Mouse (Mus musculus) layer of hippocampus, adult 2 months (tissue): ENCODE data around the gene Imp4. TPM values are rescaled to one million over a fixed set of nuclear protein-coding genes. Genes with fewer than 3 reads are reported as not detected.

Experiments used
- DNase-seq, 2 experiments: peaks; one replicate each; pipeline ENCODE4 v3.0.0; 2022; ENCODE audit warnings: low spot score in 2 of 2
- H3K27ac ChIP-seq: fragments of 200-600 bp; 2 replicates; pipeline ENCODE4 v1.8.1; 2022
- H3K4me3 ChIP-seq: fragments of 200-600 bp; 2 replicates; pipeline ENCODE4 v1.8.1; 2022; ENCODE audit warnings: mild to moderate bottlenecking
- CTCF ChIP-seq: fragments of 200-600 bp; conservative IDR thresholded peaks from 2 replicates; pipeline ENCODE4 v1.8.1; 2022; ENCODE audit warnings: antibody characterized with exemption, mild to moderate bottlenecking, moderate library complexity
- microRNA-seq, 2 experiments: library from miRNA; unstranded; fragments of <30 nt; microRNA quantifications; one replicate each; pipeline ENCODE4 v1.2.0; 2021
- total RNA-seq, 2 experiments: library from RNA; stranded (reverse); gene quantifications; 2 replicates each; pipeline ENCODE4 v1.2.3; 2021

Imp4 gene
- total RNA-seq, 2 experiments from 2014 or later, result 34.5 to 36.6 TPM

DNA sequence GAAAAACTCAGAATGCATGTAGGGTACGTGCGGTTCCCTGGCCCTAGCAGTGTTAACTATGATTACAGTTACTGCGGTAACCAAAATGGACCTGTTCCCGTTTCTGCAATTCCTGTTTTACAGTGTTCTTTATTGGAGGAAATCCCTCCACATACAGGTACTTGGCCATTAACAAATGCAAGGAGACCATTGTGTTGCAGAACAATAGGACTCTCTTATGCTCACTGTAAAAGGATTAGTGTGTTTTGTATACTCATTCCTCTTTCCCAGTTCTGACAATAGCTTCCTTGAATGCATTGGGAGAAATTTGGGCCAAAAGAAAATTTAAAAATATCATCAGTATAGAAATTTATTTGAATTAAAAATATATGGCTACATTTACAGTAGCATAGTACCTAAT lies 28.8 kb downstream of the Imp4 start:
- Histone ChIP-seq H3K27ac (no peak overlapping the region), H3K4me3 (no peak overlapping the region)
- no peak for DNase-seq
- no peak for TF ChIP-seq CTCF

DNA sequence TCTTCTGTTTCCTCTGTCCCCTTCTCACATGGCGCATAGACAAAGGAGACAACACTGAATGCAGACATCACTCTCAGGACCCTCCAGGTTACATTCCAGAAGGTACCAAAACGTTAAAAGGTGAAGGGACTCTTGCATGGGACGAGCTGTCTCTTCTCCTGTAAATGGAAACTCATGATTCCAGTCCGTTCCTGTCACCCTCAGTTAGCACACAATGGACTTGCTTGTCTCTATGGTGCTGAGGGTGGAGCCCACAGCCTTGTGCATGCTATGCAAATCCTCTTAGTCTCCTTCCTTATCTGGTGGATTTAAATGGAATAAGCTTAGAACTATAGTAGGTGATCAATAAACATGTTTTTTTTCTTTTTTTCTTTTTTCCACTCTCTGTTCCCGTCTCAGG lies 30.1 kb downstream of the Imp4 start:
- no peak overlapping the region for H3K4me3 ChIP-seq
- no peak for TF ChIP-seq CTCF
- H3K27ac ChIP-seq, result no peak overlapping the region
- DNase-seq, result no peak

DNA sequence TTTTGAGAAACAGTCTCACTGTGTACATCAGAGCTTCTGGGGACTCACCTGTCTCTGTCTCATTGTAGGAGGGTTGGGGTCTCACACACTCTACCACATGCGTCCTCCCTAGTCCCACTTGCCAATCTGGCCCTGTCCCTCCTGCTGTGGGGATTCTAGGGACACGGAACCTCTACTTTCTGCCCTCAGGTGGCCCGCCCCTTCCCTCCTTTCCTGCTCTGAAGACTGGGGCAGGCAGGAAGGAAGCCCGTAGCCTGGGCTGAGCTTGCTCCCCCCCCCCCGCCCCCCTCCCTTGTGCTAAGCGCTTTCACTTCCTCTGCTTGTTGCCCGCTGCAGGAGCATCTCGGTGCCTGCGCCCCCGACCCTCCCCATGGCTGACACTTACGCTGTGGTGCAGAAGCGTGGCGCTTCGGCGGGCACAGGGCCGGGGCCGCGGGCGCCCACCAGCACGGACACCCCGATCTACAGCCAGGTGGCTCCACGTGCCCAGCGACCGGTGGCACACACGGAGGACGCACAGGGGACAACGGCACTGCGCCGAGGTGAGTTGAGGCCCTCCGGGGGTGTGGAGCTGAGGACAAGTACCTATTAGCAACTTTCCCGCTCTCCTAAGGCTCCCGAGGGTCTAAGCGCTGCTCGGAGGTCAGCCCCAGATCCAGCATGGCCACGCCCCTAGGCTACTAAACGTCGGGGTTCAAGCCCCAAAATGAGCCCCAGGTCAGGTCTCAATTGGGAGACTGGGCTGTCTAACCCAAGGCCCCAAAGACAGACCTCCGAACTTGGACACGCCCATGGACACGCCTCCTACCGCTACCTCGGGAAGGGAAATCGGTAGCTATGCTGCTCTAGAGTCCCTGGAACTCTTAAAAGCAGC lies 33.0 kb downstream of the Imp4 start:
- H3K27ac ChIP-seq, result peak overlapping the region; percentile 16; the same call in 1 of the 2 replicates
- H3K4me3 ChIP-seq, result peak overlapping the region; percentile 61
- no peak for DNase-seq
- no peak for TF ChIP-seq CTCF

DNA sequence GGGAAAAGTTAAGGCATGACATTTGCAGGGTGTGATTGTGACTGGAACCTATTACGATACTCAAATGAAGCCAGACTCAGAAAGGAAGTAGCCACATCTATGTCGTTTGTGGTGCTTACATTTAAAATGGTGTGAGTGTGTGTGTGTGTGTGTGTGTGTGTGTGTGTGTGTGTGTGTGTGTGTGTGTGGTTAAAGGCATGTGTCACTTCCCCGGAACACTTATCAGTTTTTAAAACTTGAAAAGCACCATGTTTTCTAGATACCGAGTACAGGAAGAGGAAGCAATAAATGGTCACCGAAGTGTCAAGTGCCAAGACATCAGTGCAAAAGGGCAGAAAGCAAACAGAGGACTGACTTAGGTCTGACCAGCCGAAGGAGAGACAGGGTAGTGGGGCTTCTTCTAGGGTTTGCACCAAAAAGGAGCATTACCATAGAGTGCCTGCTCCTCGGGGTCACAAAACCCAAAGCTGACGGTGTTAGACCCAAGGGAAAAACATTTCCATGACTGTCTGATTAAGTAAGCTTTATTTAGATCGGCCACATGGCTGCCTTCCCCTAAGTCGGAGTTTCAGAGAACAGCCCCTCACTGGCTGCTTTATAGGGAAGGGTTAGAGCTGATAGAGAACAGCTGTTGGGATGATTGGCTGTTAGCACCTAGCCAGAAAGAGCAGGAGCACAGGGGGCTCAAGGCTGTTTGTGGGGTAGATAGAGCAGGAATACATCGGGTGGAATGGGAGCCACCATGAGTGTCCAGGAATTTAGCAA lies 39.4 kb downstream of the Imp4 start:
- Histone ChIP-seq H3K27ac (no peak overlapping the region), H3K4me3 (no peak overlapping the region)
- no peak for TF ChIP-seq CTCF
- no peak for DNase-seq

DNA sequence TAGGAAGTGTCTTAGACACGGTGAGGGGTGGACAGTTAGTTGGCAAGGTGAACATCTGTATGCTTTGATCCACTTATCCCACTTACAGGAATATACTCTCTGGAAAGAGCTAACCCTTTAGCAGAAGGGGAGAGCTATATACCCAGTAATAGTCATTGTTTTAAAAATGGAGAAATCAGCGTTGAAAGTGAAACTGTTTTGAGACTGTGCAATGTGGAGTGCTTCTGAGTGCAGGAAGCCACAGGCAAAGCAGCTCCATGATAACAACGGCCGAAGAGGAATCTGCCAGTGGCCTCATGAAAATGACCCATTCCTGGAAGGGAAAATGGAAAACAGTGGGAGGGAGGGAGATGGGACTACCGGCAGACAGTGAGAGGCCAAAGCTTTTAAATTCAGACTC lies 41.1 kb downstream of the Imp4 start:
- TF ChIP-seq CTCF, result no peak
- Histone ChIP-seq H3K4me3 (no peak overlapping the region), H3K27ac (no peak overlapping the region)
- no peak for DNase-seq

DNA sequence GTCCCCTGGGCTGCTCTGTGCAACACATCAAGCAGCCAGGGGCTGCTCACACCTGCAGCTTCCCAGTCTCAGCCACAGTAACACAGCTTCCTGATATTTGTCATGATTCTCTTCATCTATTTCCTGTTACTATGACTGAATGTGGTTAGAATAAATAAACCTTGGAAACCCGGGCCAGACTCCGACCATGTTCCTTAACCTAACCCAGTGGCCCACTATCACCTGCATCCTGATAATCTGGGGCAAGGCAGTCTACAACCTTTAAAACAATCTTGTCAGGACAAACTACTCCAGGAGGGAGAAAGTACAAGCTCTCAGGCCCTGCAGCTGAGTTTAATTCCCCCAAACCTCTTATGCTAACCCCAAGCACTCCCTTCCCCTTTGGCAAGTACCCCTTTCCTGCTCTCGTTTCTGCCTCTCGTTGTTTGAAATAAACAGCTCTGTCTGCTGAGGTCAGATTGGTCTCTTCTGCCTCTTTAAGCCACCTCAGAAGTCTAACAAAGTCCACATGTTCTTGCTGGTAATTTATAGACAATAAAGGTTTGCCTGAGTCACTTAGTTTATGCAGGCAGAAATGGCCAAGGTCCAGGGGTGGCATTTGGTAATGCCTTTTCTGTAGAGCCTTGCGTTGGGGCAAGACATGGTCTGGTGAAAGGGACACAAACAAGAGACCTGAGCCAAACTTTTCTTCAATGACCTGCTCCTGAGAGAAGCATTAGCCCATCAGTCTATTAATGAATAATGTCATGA lies 42.4 kb downstream of the Imp4 start:
- DNase-seq, result no peak
- no peak for TF ChIP-seq CTCF
- Histone ChIP-seq H3K27ac (no peak overlapping the region), H3K4me3 (no peak overlapping the region)

DNA sequence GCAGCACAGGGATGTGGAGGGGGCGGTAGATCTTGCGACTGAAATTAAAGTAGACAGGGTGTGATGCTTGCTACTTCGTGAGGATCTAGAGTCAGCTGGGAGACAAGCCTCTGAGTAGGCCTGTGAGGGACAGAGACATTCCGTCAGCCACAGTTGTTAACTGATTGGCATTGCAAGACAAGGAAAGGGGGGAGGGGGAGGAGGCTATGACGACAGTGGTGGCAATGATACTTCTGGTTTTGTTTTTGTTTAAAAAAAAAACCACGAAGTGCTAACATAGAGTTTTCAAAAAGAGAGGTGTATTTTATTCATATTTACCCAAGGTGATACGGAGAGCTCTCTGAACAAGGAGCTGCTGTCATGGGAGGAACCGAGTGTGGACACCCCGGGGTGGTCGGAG lies 44.8 kb downstream of the Imp4 start:
- no peak overlapping the region for H3K27ac ChIP-seq
- no peak overlapping the region for H3K4me3 ChIP-seq
- no peak for DNase-seq
- TF ChIP-seq CTCF, result no peak

DNA sequence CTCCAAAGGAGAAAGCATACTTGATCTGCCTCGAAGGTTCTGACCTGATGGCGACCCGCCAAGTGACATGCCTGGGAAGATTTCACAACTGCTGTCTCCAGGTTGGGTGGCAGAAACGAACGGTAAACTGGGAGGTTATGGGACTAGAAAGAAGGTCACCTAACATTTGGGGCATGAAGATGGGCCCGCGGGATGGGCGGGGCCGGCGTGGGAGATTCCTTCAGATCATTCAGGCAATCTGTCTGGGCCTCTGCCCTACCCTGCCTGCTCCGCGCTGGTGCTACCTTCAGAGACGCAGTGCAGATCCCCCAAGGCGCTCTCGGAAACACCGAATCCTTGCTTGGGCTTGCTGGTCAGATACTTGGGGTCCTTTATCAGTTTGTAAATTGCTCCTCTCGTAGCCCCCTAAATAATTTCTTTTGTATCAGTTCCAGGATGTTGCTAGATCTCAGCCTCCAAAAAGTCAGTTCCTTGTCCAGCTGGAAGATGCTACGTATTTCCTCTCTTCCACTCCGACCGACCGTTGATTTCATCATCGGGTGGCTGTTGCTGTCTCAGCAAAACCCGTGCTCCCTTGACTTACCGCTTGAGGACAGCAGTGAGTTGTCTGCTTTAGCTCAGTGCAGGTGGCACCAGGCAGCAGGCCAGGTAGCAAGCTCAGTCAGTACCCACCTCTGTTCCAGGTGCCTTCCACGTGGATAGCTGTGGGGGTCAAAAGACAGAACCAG lies 46.0 kb downstream of the Imp4 start:
- peak; percentile 86 for TF ChIP-seq CTCF
- DNase-seq, result peak; percentile 29 to 53
- Histone ChIP-seq H3K27ac (no peak overlapping the region), H3K4me3 (peak overlapping the region; percentile 41)

DNA sequence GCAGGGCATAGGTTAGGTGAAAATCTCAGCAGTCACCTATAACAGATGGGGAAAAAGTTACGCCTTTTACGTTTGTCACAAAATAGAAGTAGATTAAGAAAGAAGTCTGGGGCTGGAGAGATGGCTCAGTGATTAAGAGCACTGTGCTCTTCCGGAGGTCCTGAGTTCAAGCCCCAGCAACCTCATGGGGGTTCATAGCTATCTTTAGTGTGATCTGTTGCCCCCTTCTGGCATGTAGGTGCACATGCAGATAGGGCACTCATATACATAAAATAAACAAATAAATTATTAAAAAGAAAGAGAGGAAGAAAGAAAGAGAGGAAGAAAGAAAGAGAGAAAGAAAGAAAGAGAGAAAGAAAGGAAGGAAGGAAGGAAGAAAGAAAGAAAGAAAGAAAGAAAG lies 47.7 kb downstream of the Imp4 start:
- DNase-seq, result no peak
- peak; percentile 53 for TF ChIP-seq CTCF
- no peak overlapping the region for H3K27ac ChIP-seq
- H3K4me3 ChIP-seq, result no peak overlapping the region

DNA sequence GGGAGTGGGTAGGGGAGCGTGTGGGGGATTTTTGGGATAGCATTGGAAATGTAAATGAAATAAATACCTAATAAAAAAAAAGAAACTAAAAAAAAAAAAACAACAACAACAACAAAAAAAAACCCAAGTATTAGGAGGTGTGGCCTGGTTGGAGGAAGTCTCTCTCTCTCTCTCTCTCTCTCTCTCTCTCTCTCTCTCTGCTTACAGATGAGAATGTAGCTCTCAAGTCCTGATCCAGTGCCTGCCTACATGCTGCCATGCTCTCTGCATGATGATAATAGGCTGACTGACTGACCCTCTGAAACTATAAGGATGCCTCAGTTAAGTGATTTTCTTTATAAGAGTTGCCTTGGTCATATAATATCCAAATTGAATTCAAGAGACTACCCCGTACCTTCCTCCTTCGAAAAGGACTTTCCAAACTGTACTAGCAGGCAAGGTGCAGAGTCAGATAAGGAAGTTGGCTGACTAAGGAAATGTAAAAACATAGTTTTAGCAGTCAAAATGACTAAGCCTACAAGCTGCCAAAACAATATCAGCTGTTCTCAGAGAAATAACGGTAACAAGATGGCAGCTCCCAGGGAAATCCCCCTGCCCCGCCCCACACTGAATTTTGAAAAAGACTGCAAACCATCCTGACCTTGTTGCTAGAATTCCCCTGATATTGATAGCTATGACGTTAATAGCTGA lies 50.3 kb downstream of the Imp4 start:
- Histone ChIP-seq H3K4me3 (no peak overlapping the region), H3K27ac (no peak overlapping the region)
- no peak for DNase-seq
- no peak for TF ChIP-seq CTCF

DNA sequence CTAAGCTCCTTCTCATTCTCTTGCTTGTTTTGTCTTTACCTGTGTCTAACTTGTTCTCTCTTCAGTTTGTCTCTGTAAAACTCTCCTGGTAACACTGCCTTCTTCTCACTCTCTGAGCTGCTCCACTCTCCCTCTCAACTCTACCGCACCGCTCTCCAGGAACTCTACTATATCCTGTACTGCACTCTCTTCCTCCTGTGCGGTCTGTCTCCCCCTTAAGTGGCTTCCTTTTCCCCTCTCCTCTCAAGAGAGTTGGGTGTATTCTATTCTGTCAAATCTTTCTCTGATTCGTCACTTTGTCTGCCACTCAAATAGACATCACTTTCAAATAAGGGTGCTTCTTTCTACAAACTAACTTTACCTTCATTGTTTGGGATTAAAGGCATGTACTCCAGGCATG lies 51.8 kb downstream of the Imp4 start:
- Histone ChIP-seq H3K4me3 (no peak overlapping the region), H3K27ac (no peak overlapping the region)
- no peak for TF ChIP-seq CTCF
- DNase-seq, result no peak

Small RNAs within 50 kb of the gene (microRNA-seq; reads per million reads assigned to microRNA genes)
- gene Mir5103, result 0 reads per million in 2 experiments

Other genes with a start within 250 kb of the Imp4 start
- gene Ccdc115, start 179 bp upstream of the Imp4 start, total RNA-seq, result 10 to 100 TPM; 19.2 to 20.3 TPM
- gene Ptpn18, start 19.9 kb downstream of the Imp4 start, total RNA-seq, result 1 to 10 TPM; 5.0 to 6.3 TPM
- gene Prss39, start 58.6 kb downstream of the Imp4 start, total RNA-seq, result not detected
- under 1 TPM in 1 of 2 experiments, not detected in 1; 0.36 TPM for gene Cfc1, start 95.8 kb downstream of the Imp4 start, total RNA-seq
- gene Prss40, start 121.1 kb downstream of the Imp4 start, total RNA-seq, result not detected
- 10 to 100 TPM; 41.0 to 43.8 TPM for gene Amer3, start 139.8 kb downstream of the Imp4 start, total RNA-seq